24 mouse cellular contexts compared by ENCODE assay signal in the genomic region with DNA sequence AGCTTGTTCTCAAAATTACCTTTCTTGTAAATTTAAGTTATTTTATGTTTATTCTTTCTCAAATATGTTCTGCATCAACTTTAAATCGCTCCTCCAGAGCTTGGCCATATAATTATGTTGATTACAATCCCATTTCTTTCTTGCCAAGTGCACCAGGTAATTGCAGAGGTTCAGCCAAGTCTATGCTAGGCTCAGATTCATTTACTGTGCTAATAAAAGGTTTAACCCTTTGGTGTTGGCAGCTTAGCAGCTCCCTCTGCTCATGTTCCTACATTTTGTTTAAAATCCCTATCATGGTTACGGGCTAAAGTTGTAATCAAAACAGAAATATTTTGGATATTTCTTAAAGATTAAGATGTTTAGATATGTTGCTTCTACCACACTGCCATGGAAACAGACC.
A peak's percentile ranks its signal among the peaks of the same experiment; 100 is the strongest.
DNase-seq lines count a peak whose midpoint lies in the region; ATAC-seq and TF ChIP-seq lines count a peak whose summit lies in the region.
"Had no signal": no experiment of that assay in that cellular context is flagged by ENCODE, and none has a peak within 500 bp of the region (broad histone marks: within the 10 kb centered on the region; RNA-seq: fewer than 3 reads in every experiment).

No protein-coding gene starts in this region.

- 81% methylated on average over 2 of the region's 2 CpGs for WGBS in embryonic facial prominence, embryonic 11.5 days
- WGBS in embryonic facial prominence, embryonic 10.5 days, result 81% methylated on average over 2 of the region's 2 CpGs
- 62% methylated on average over 2 of the region's 2 CpGs for WGBS in lung, embryonic 14.5 days
- WGBS in embryonic facial prominence, embryonic 14.5 days, result 55% methylated on average over 2 of the region's 2 CpGs

- peak; percentile 2 for DNase-seq in embryonic facial prominence, embryonic 11.5 days (ENCODE audit: low spot score)
- DNase-seq in embryonic facial prominence, embryonic 10.5 days (ENCODE audit: low spot score), result no peak
- DNase-seq in lung, embryonic 14.5 days, result peak; percentile 12
- DNase-seq in lung, postnatal 14 days, result no peak
- peak; percentile 64 for DNase-seq in embryonic facial prominence, embryonic 14.5 days (ENCODE audit: low spot score)
- DNase-seq in thymus, postnatal 36 days, result no peak
- DNase-seq: adrenal gland, postnatal 10 days; cerebellum, adult 18-20 months; cerebellum, adult 9-10 months; cerebellum, postnatal 14 days; gastrocnemius, postnatal 25 days; heart, adult 18-20 months; heart, postnatal 10 days; heart, postnatal 36 days had no signal

- no peaks in the 10 kb centered on the region for H3K9me3 ChIP-seq in embryonic facial prominence, embryonic 11.5 days (replicated peaks; ENCODE audit: control insufficient read depth, low read length)
- H3K9me3 ChIP-seq in embryonic facial prominence, embryonic 10.5 days, result no peaks in the 10 kb centered on the region
- H3K9me3 ChIP-seq in lung, embryonic 14.5 days (ENCODE audit: low read depth, low read length), result no peaks in the 10 kb centered on the region
- H3K9me3 ChIP-seq in embryonic facial prominence, embryonic 14.5 days (ENCODE audit: control insufficient read depth, low read length), result 0 out of 2 replicates have a peak, but pooled peaks cover 4% of the 10 kb centered on the region
- H3K9me3 ChIP-seq: embryonic facial prominence, embryonic 13.5 days; forebrain, embryonic 13.5 days; heart, embryonic 15.5 days; intestine, embryonic 15.5 days had no signal

- H3K4me1 ChIP-seq in embryonic facial prominence, embryonic 11.5 days (ENCODE audit: control insufficient read depth, insufficient read depth, low read length), result no peaks in the 10 kb centered on the region
- no peaks in the 10 kb centered on the region for H3K4me1 ChIP-seq in embryonic facial prominence, embryonic 10.5 days
- no peaks in the 10 kb centered on the region for H3K4me1 ChIP-seq in lung, embryonic 14.5 days (ENCODE audit: insufficient read depth)
- H3K4me1 ChIP-seq in embryonic facial prominence, embryonic 14.5 days (ENCODE audit: control insufficient read depth, insufficient read depth, low read length), result no peaks in the 10 kb centered on the region
- H3K4me1 ChIP-seq: embryonic facial prominence, embryonic 13.5 days; forebrain, embryonic 10.5 days; forebrain, embryonic 13.5 days; heart, embryonic 12.5 days; heart, embryonic 15.5 days; hindbrain, embryonic 10.5 days; hindbrain, embryonic 13.5 days; intestine, embryonic 15.5 days had no signal

- H3K36me3 ChIP-seq in embryonic facial prominence, embryonic 11.5 days (replicated peaks; ENCODE audit: control insufficient read depth, insufficient read depth, low read depth, low read length), result no peaks in the 10 kb centered on the region
- H3K36me3 ChIP-seq in embryonic facial prominence, embryonic 10.5 days (replicated peaks), result no peaks in the 10 kb centered on the region
- H3K36me3 ChIP-seq in lung, embryonic 14.5 days (ENCODE audit: insufficient read depth), result no peaks in the 10 kb centered on the region
- H3K36me3 ChIP-seq in embryonic facial prominence, embryonic 14.5 days (ENCODE audit: control insufficient read depth, insufficient read depth, low read length), result no peaks in the 10 kb centered on the region
- H3K36me3 ChIP-seq: embryonic facial prominence, embryonic 13.5 days; forebrain, embryonic 10.5 days; heart, embryonic 12.5 days; heart, embryonic 15.5 days; hindbrain, embryonic 10.5 days; hindbrain, embryonic 13.5 days; intestine, embryonic 15.5 days had no signal

- H3K27me3 ChIP-seq in embryonic facial prominence, embryonic 11.5 days (ENCODE audit: control insufficient read depth, insufficient read depth, low read length), result no peaks in the 10 kb centered on the region
- no peaks in the 10 kb centered on the region for H3K27me3 ChIP-seq in embryonic facial prominence, embryonic 10.5 days (replicated peaks; ENCODE audit: low read depth, poor library complexity, severe bottlenecking)
- no peaks in the 10 kb centered on the region for H3K27me3 ChIP-seq in lung, embryonic 14.5 days (ENCODE audit: insufficient read depth, low read length)
- H3K27me3 ChIP-seq in embryonic facial prominence, embryonic 14.5 days (replicated peaks; ENCODE audit: control insufficient read depth, insufficient read depth, low read length), result no peaks in the 10 kb centered on the region
- H3K27me3 ChIP-seq: embryonic facial prominence, embryonic 13.5 days; forebrain, embryonic 13.5 days; heart, embryonic 12.5 days; heart, embryonic 15.5 days; hindbrain, embryonic 13.5 days; intestine, embryonic 15.5 days had no signal

- TF ChIP-seq CTCF in lung, embryonic 14.5 days (IDR thresholded peaks at IDR 0.05; ENCODE audit: low read depth), result no peak

- ATAC-seq in embryonic facial prominence, embryonic 11.5 days (replicated peaks; ENCODE audit: insufficient number of reproducible peaks, low FRiP score, low TSS enrichment, low read depth), result no peak
- ATAC-seq in lung, embryonic 14.5 days (ENCODE audit: insufficient read depth), result no peak
- no peak for ATAC-seq in embryonic facial prominence, embryonic 14.5 days (ENCODE audit: low read depth)
- ATAC-seq: activated CD4-positive, CD25-positive, alpha-beta regulatory T cell, adult 4 months; forebrain, embryonic 13.5 days; hindbrain, embryonic 16.5 days; intestine, embryonic 15.5 days had no signal

- H3K9ac ChIP-seq in embryonic facial prominence, embryonic 11.5 days (replicated peaks; ENCODE audit: low read length), result no peak overlapping the region
- no peak overlapping the region for H3K9ac ChIP-seq in lung, embryonic 14.5 days
- H3K9ac ChIP-seq in embryonic facial prominence, embryonic 14.5 days (ENCODE audit: low read depth, low read length), result no peak overlapping the region
- H3K9ac ChIP-seq: embryonic facial prominence, embryonic 13.5 days; forebrain, embryonic 13.5 days; heart, embryonic 12.5 days; heart, embryonic 15.5 days; hindbrain, embryonic 13.5 days; intestine, embryonic 15.5 days had no signal

- H3K4me3 ChIP-seq in embryonic facial prominence, embryonic 11.5 days (ENCODE audit: low read depth, low read length), result no peak overlapping the region
- no peak overlapping the region for H3K4me3 ChIP-seq in embryonic facial prominence, embryonic 10.5 days
- H3K4me3 ChIP-seq in lung, embryonic 14.5 days (ENCODE audit: low read depth, low read length), result no peak overlapping the region
- no peak overlapping the region for H3K4me3 ChIP-seq in embryonic facial prominence, embryonic 14.5 days (ENCODE audit: low read depth, low read length)
- H3K4me3 ChIP-seq: embryonic facial prominence, embryonic 13.5 days; forebrain, embryonic 10.5 days; forebrain, embryonic 13.5 days; heart, embryonic 12.5 days; heart, embryonic 15.5 days; hindbrain, embryonic 10.5 days; hindbrain, embryonic 13.5 days; intestine, embryonic 15.5 days had no signal

- H3K4me2 ChIP-seq in embryonic facial prominence, embryonic 11.5 days (ENCODE audit: low read depth, low read length), result no peak overlapping the region
- H3K4me2 ChIP-seq in lung, embryonic 14.5 days, result no peak overlapping the region
- no peak overlapping the region for H3K4me2 ChIP-seq in embryonic facial prominence, embryonic 14.5 days (ENCODE audit: low read depth, low read length)
- H3K4me2 ChIP-seq: embryonic facial prominence, embryonic 13.5 days; forebrain, embryonic 13.5 days; heart, embryonic 12.5 days; heart, embryonic 15.5 days; hindbrain, embryonic 13.5 days; intestine, embryonic 15.5 days had no signal

- no peak overlapping the region for H3K27ac ChIP-seq in embryonic facial prominence, embryonic 11.5 days (replicated peaks; ENCODE audit: low read depth, low read length)
- no peak overlapping the region for H3K27ac ChIP-seq in embryonic facial prominence, embryonic 10.5 days (replicated peaks)
- H3K27ac ChIP-seq in lung, embryonic 14.5 days (ENCODE audit: low read depth), result no peak overlapping the region
- no peak overlapping the region for H3K27ac ChIP-seq in embryonic facial prominence, embryonic 14.5 days (replicated peaks; ENCODE audit: low read depth, low read length)
- H3K27ac ChIP-seq: embryonic facial prominence, embryonic 13.5 days; forebrain, embryonic 10.5 days; forebrain, embryonic 13.5 days; heart, embryonic 15.5 days; hindbrain, embryonic 10.5 days; hindbrain, embryonic 13.5 days; intestine, embryonic 15.5 days had no signal

Comparison
In these comparisons a context has a peak if more than half of its experiments do, and no peak if none do; other contexts are left out.
1. DNase-seq: peak in embryonic facial prominence, embryonic 11.5 days (single experiment), lung, embryonic 14.5 days (single experiment) and embryonic facial prominence, embryonic 14.5 days (single experiment); none in embryonic facial prominence, embryonic 10.5 days (single experiment), lung, postnatal 14 days (single experiment) and thymus, postnatal 36 days (0 of 2).